Mouse (Mus musculus) hindbrain, embryonic 11.5 days (tissue): ENCODE results near the gene Fhl4. TPM values are rescaled to one million over a fixed set of nuclear protein-coding genes. Genes with fewer than 3 reads are reported as not detected.
A peak's percentile ranks its signal among the peaks of the same experiment; 100 is the strongest.

Source experiments
- ATAC-seq: fragments of 200-750 bp; cut with Nextera tagmentation; 2 replicates; pipeline ENCODE4 v1.8.0; 2017; ENCODE audit warnings: mild to moderate bottlenecking, moderate TSS enrichment, moderate library complexity; ENCODE audit not compliant: low FRiP score
- DNase-seq: peaks from one replicate; pipeline ENCODE4 v3.0.0-alpha.2; 2015; ENCODE audit warnings: low spot score
- H3K27ac ChIP-seq: fragments of 300-500 bp; sonication (generic); 2 replicates; pipeline ENCODE4 v1.5.1; 2014; ENCODE audit warnings: mild to moderate bottlenecking, low read depth, low read length
- H3K27me3 ChIP-seq: fragments of 300-500 bp; sonication (generic); 2 replicates; pipeline ENCODE4 v1.6.1; 2014; ENCODE audit warnings: mild to moderate bottlenecking, low read length, moderate library complexity, mixed read lengths; ENCODE audit not compliant: control insufficient read depth, insufficient read depth
- H3K36me3 ChIP-seq: fragments of 300-500 bp; sonication (generic); 2 replicates; pipeline ENCODE4 v1.6.1; 2014; ENCODE audit warnings: mild to moderate bottlenecking, low read length, moderate library complexity, mixed read lengths; ENCODE audit not compliant: control insufficient read depth, insufficient read depth
- H3K4me1 ChIP-seq: fragments of 300-500 bp; sonication (generic); replicated peaks from 2 replicates; pipeline ENCODE4 v1.6.1; 2014; ENCODE audit warnings: low read length, mixed read lengths; ENCODE audit not compliant: control insufficient read depth, insufficient read depth
- H3K4me2 ChIP-seq: fragments of 300-500 bp; sonication (generic); replicated peaks from 2 replicates; pipeline ENCODE4 v1.6.1; 2014; ENCODE audit warnings: mild to moderate bottlenecking, low read depth, low read length
- H3K4me3 ChIP-seq: fragments of 300-500 bp; sonication (generic); 2 replicates; pipeline ENCODE4 v1.5.1; 2014; ENCODE audit warnings: low read depth, low read length
- H3K9ac ChIP-seq: fragments of 300-500 bp; sonication (generic); 2 replicates; pipeline ENCODE4 v1.6.1; 2014; ENCODE audit warnings: low read depth, low read length
- H3K9me3 ChIP-seq: fragments of 300-500 bp; sonication (generic); 2 replicates; pipeline ENCODE4 v1.6.1; 2016; ENCODE audit warnings: low read length; ENCODE audit not compliant: control insufficient read depth
- WGBS: fragments of 180-500 bp; shearing (Covaris S2); extraction: QIAGEN DNeasy Blood & Tissue Kit; methylation state at CpG from one replicate; pipeline ENCODE4 v1.1.7; 2014; 5-methylcytosine and 5-hydroxymethylcytosine counted together
- polyA plus RNA-seq: library from polyadenylated mRNA; unstranded; fragments of >200 nt; fragmentation: Nextera tagmentation; extraction: Ambion mirVana; gene quantifications from 2 replicates; pipeline ENCODE4 v1.2.1, GENCODE M21; 2014

Gene Fhl4
- polyA plus RNA-seq, 1 experiment from 2014 or later: 2.6 TPM

DNA sequence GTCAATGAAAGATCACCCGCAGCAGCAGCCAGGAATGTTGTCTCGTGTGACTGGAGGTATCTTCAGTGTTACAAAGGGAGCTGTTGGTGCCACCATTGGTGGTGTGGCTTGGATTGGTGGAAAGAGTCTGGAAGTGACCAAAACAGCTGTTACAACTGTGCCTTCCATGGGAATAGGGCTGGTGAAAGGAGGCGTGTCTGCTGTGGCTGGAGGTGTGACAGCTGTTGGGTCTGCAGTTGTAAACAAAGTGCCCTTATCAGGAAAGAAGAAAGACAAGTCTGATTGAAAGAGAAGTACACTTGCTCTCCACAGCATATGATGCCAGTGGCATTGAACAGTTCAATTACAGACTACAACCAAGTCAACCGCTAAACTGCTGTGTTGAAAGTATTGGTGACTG is 12.1 kb upstream of the Fhl4 start:
- Histone ChIP-seq H3K27me3 (no peaks in the 10 kb centered on the region), H3K36me3 (no peaks in the 10 kb centered on the region), H3K4me1 (no peaks in the 10 kb centered on the region), H3K9ac (no peak overlapping the region), H3K9me3 (no peaks in the 10 kb centered on the region), H3K27ac (no peak overlapping the region), H3K4me2 (no peak overlapping the region), H3K4me3 (no peak overlapping the region)
- ATAC-seq (no peak), DNase-seq (no peak)
- 89% methylated on average over 4 of the region's 4 CpGs for WGBS

DNA sequence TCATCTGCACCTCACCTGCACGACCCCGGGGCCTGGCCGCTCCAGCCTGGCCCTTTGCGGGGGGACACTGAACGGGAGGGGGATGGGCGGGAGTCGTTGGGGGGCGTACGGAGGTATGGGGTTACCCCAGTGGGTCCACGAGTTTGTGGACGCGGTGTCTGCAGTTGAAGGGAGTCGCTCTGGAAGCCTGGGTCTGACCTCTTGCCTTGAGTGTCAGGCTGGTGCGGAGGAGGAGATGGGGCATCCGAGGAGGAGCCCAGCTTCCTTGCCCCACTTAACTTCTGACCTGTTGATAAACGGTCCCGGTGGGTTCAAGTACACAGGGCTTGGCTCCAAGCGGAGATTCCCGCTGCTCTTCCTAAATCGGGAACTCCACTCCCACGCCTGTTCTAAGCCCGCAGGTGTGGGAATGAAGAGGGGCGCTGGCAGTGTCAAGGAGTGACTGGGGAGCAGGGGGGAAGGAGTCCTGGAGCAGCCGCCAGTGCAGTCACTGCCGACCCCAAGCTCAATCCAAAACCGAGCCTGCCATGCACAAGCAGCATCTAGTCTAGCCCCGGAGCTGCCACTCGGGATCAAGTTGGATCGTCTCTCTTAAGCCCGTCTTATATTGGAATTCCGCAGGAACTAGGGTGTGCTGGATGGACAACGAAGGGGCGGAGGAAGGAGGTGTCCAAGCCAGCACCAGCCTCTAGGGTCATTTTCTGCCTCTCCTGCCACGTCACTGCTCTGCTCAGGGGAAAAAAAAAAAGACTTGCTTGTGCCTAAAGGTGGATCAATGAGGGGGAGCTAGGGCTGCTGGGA is 990 bp upstream of the Fhl4 start:
- peak overlapping the region; percentile 68; the same call in 1 of the 2 replicates for H3K27ac ChIP-seq
- no peaks in the 10 kb centered on the region for H3K27me3 ChIP-seq
- DNase-seq: peak; percentile 55
- H3K4me3 ChIP-seq: peak overlapping the region; percentile 93
- H3K4me2 ChIP-seq: peak overlapping the region; percentile 92
- no peaks in the 10 kb centered on the region for H3K9me3 ChIP-seq
- ATAC-seq: peak; percentile 70
- no peaks in the 10 kb centered on the region for H3K4me1 ChIP-seq
- WGBS: under 1% methylated on average over 34 of the region's 34 CpGs
- H3K36me3 ChIP-seq: no peaks in the 10 kb centered on the region
- peak overlapping the region; percentile 77 for H3K9ac ChIP-seq

DNA sequence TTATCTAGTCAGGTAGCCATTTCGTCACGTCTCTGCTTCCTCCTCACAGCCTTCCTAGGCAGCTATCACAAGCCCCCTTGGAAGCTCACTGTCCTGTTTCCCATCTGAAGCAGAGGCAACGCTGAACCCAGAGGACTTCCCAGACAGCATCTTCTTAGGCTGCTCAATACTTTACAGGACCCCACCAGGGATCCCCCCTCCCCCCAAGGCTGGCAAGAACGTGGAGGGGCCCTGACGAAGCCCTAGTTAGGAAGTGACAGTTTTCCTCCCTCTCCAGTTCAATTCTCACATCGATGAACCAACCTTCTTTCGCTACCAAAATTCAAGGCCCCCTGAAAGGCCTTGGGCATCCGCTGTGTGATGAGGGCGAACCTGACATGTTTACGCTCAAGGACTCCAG is 454 bp downstream of the Fhl4 start:
- H3K36me3 ChIP-seq: no peaks in the 10 kb centered on the region
- H3K27ac ChIP-seq: peak overlapping the region; percentile 68
- WGBS: under 1% methylated on average over 10 of the region's 10 CpGs
- H3K27me3 ChIP-seq: no peaks in the 10 kb centered on the region
- H3K4me2 ChIP-seq: peak overlapping the region; percentile 92
- peak overlapping the region; percentile 78 for H3K9ac ChIP-seq
- no peaks in the 10 kb centered on the region for H3K4me1 ChIP-seq
- H3K4me3 ChIP-seq: peak overlapping the region; percentile 93
- ATAC-seq: peak; percentile 31
- no peak for DNase-seq
- H3K9me3 ChIP-seq: no peaks in the 10 kb centered on the region

DNA sequence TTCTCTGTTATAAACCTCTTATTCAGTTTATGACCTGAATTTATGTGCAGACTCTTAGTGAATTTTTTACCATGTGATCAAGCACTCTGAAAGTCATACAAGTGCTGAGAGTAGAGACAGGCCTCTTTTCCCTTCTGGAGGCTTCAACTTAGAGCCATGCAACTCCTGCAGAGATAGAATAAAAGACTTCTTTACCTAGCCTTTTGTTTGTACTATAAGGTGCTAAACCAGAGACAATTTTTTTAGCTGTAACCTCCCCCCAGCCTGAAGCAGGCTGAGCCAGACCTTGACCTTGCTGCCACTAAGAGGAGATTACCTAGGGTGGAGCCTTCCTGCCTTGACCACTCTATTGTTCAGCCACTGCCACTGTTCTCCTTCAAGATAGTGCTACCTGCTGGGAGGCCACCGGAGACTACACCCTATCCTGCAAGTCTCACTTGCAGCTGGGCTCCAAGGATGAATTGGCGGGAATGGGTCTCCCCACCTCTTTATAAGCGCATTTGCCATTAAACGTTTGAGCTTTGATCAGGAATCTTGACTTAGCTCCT is 30.6 kb downstream of the Fhl4 start:
- ATAC-seq (no peak), DNase-seq (no peak)
- Histone ChIP-seq H3K27ac (no peak overlapping the region), H3K9ac (no peak overlapping the region), H3K4me2 (no peak overlapping the region), H3K4me3 (no peak overlapping the region), H3K9me3 (no peaks in the 10 kb centered on the region), H3K36me3 (no peaks in the 10 kb centered on the region), H3K4me1 (no peaks in the 10 kb centered on the region), H3K27me3 (no peaks in the 10 kb centered on the region)
- WGBS: 61% methylated on average over 4 of the region's 4 CpGs

DNA sequence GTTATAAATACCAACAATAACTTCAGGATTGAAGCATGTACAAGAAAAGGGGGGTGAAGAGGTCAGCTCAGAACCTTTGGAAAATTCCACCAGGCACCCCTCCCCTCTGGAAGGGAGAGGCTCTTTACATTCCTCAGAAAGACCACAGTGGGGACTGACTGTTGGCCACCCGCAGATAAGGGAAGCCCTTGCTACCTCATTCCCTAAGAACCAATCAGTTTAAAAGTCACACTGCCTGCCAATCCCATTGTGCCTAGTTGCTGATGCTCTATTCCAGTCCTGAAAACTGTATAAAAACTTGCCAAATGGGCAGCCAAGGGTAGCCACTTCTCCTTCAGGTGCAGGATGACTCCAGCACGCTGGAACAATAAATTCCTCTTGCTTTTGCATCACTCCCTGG is 47.4 kb downstream of the Fhl4 start:
- DNase-seq (no peak), ATAC-seq (no peak)
- 90% methylated on average over 2 of the region's 2 CpGs for WGBS
- no peaks in the 10 kb centered on the region for H3K36me3 ChIP-seq
- no peak overlapping the region for H3K9ac ChIP-seq
- H3K4me1 ChIP-seq: no peaks in the 10 kb centered on the region
- H3K4me2 ChIP-seq: no peak overlapping the region
- H3K27me3 ChIP-seq: no peaks in the 10 kb centered on the region
- no peaks in the 10 kb centered on the region for H3K9me3 ChIP-seq
- no peak overlapping the region for H3K27ac ChIP-seq
- H3K4me3 ChIP-seq: no peak overlapping the region

DNA sequence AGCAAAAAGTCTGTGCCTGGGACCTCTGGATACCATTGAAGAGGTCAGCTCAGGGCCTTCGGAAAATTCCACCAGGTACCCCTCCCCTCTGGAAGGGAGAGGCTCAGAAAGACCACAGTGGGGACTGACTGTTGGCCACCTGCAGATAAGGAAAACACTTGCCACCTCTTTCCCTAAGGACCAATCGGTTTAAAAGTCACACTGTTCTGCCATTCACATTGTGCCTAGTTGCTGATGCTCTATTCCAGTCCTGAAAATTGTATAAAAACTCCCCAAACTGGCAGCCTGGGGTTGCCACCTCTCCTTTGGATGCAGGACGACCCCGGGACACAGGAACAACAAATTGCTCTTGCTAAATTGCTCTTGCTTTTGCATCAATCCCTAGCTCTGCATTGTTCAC is 49.8 kb downstream of the Fhl4 start:
- no peak overlapping the region for H3K4me3 ChIP-seq
- H3K36me3 ChIP-seq: no peaks in the 10 kb centered on the region
- H3K27ac ChIP-seq: no peak overlapping the region
- DNase-seq (no peak), ATAC-seq (no peak)
- H3K4me2 ChIP-seq: no peak overlapping the region
- H3K4me1 ChIP-seq: no peaks in the 10 kb centered on the region
- WGBS: 29% methylated on average over 4 of the region's 4 CpGs
- no peaks in the 10 kb centered on the region for H3K9me3 ChIP-seq
- H3K9ac ChIP-seq: no peak overlapping the region
- H3K27me3 ChIP-seq: no peaks in the 10 kb centered on the region

DNA sequence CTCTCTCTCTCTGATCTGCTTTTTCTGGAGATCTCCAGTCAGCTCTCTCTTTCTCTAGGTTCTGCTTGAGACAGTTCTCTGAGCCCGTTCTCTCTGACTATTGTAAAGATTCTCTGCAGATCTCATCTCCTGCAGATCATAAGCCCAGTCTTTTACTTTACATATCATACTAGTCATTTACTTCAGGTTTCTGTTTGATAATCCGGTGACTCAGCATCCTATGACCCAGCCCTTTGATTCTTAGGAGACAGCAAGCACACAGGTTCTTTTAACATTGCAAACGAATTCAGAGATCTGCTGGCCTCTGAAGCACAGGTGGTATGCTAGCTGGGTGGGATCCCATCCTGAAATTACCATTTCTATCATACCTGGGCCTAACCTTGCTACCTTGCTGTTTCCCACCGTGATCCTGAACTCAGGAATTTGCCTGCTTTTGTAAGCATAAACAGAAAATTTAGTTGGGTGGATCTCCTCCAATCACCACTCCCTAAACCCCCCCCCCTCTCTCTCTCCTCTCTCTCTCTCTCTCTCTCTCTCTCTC is 51.6 kb downstream of the Fhl4 start:
- Histone ChIP-seq H3K9ac (no peak overlapping the region), H3K4me1 (no peaks in the 10 kb centered on the region), H3K4me2 (no peak overlapping the region), H3K4me3 (no peak overlapping the region), H3K27ac (no peak overlapping the region), H3K9me3 (no peaks in the 10 kb centered on the region), H3K27me3 (peaks cover 2% of the 10 kb centered on the region; the same call in 1 of the 2 replicates), H3K36me3 (no peaks in the 10 kb centered on the region)
- DNase-seq (no peak), ATAC-seq (no peak)
- WGBS: 55% methylated on average over 4 of the region's 4 CpGs

DNA sequence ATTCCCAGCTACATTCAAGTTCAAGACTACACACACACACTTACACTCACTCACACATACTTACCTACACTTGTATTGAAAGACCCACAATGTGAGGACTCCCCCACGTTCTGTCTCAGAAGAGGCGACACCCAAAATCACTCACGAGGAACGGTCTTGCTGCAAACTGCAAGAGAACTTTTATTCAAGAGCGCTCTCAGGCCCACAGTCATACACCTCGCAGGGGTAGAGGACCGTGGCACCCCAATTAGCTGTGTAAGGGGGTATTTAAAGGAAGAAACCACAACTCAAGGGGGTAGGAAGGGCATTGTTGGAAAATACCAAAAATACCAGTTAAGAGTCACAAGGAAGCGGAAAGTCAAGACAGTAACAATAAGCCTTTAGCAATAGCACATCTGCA is 54.3 kb downstream of the Fhl4 start:
- Histone ChIP-seq H3K27me3 (peaks cover 2% of the 10 kb centered on the region; the same call in 1 of the 2 replicates), H3K4me1 (no peaks in the 10 kb centered on the region), H3K4me3 (no peak overlapping the region), H3K9me3 (no peaks in the 10 kb centered on the region), H3K36me3 (no peaks in the 10 kb centered on the region), H3K4me2 (no peak overlapping the region), H3K9ac (no peak overlapping the region), H3K27ac (no peak overlapping the region)
- no peak for ATAC-seq
- 93% methylated on average over 8 of the region's 8 CpGs for WGBS
- no peak for DNase-seq

DNA sequence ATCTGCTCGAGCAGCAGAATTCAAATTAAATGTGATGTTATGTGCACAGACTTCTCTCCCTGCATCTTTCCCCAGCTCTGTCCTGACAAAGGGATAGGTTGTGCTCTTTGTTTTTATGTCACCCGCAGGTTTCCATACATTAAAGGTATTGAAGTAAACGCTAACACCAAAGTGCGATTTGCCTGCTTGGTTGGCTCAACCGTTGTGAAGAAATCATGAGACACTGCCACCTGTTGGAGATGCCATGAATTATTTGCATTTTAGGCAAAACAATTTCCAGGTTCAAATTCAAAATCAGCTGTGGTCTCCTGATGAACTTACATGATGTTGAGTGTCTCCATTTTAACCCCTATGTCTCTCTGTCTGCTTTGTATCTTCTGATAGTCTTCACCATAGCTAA is 55.7 kb downstream of the Fhl4 start:
- DNase-seq (peak; percentile 54), ATAC-seq (no peak)
- Histone ChIP-seq H3K9me3 (no peaks in the 10 kb centered on the region), H3K4me1 (no peaks in the 10 kb centered on the region), H3K4me2 (no peak overlapping the region), H3K36me3 (no peaks in the 10 kb centered on the region), H3K9ac (no peak overlapping the region), H3K4me3 (no peak overlapping the region), H3K27me3 (peaks cover 12% of the 10 kb centered on the region), H3K27ac (no peak overlapping the region)
- WGBS: 36% methylated on average over 5 of the region's 5 CpGs
